Mouse (Mus musculus) lung, postnatal 0 days (tissue): ENCODE results near the gene Slc29a2.

Experiments used
- CTCF ChIP-seq: IDR thresholded peaks from 2 replicates; pipeline ENCODE4 v1.5.1; 2016; ENCODE audit warnings: antibody characterized with exemption, mild to moderate bottlenecking
- EP300 ChIP-seq: IDR thresholded peaks from 2 replicates; pipeline ENCODE4 v1.6.1; 2016; ENCODE audit warnings: antibody characterized with exemption, mild to moderate bottlenecking, control low read depth

- TF ChIP-seq CTCF (no peak), EP300 (no peak)
Observed at GRCm38 (mm10) chr19:5067040-5067799, 43.6 kb downstream of the Slc29a2 start.
